Mouse (Mus musculus) heart, postnatal 10 days (tissue): ENCODE measurements around the gene Pcdh18. TPM values are rescaled to one million over a fixed set of nuclear protein-coding genes. Genes with fewer than 3 reads are reported as not detected.
A peak's percentile ranks its signal among the peaks of the same experiment; 100 is the strongest.

Source experiments
- DNase-seq, 2 experiments: peaks; one replicate each; pipeline ENCODE4 v3.0.0; 2021
- intact Hi-C: fragments of 180-260 bp; cut with DNase I; formaldehyde crosslinking; loops from one replicate; pipeline ENCODE4 v1.15.1; 2025
- total RNA-seq, 2 experiments: library from RNA; stranded (reverse); gene quantifications; 2 replicates each; pipeline ENCODE4 v1.2.3; 2021

Pcdh18 gene
- total RNA-seq = 10 to 100 TPM; 13.2 to 17.3 TPM

DNA sequence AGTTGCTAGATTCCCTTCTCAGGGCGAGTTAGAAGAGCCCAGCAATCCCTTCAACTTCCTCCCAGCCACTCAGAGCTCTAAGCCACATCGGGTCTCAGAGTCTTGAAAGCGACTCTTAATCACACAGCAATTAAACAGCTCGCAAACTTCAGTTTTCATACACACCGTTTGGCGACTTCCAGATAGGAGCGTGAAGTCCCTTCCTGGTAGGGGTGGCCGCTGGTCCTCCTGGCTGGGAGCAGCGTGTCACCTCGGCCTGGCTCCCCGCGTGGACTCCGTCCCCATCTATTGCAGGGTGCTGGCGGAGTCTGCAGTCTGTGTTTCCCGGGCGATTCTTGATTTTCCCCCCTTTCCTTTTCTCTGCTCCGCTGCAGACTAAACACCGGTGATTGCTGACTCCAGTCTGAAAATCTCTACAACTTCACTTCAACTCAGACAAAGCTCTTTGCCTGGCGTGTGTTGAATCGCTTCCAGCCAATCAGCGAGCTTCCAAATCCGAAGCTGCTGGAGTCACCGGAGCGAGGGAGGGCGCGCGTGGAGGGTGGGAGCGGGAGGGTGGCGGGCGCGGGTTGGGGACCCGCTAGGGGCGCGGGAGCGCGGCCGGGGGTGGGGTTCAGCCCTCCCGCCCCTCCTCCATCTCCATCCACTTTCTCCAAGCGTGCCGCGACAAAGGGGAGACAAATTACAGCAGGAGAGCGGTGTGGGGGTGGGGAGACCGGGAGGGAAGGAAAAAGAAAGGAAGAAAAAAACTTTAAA, at the start of gene Pcdh18:
Pcdh18 (minus strand) TSS at position 456 of the 756 bp plus-strand sequence.
- intact Hi-C loops = loop anchor here (2.0 to 10.0 kb wide), 6 partner anchors 110 to 492 kb away; no protein-coding TSS in a partner anchor
- DNase-seq = peak; percentile 89 to 90

DNA sequence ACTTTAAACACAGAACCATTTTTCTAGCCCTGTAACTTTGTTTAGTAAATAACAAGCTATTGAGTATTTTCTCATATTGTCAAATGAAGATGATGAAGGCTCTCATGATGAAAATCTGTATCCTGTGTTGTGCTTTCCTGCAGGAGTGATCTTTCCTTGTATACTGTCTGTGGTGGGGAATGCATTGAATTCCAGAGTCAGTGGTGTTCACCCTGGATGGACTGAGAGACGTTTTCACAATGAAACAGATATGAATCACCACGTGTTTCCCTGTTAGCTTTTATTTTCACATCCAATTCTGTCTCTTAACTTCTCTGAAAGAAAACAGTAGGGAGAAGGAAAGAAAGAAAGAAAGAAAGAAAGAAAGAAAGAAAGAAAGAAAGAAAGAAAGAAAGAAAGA, 49.7 kb upstream of the Pcdh18 start:
- intact Hi-C loops = no loop called here
- DNase-seq = no peak

DNA sequence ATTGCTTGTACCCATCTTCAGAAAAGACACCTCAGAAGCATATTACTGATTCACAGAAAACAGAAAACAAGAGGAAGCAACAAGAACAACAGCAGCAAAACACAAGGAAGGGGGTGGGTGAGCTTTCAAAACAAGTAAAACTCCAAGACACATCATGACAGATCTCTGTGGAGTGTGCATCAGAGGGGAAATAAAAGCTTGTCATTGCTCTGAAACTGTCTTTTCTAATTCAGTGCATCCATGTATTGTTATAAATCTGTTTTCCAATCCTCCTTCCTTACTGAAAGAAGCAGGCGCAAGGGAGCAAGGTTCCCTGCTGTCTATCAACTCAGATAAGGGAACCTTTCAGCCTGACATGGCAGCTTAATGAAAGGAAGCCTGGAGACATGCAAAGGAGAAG, 48.4 kb upstream of the Pcdh18 start:
- no peak for DNase-seq
- intact Hi-C loops = no loop called here

DNA sequence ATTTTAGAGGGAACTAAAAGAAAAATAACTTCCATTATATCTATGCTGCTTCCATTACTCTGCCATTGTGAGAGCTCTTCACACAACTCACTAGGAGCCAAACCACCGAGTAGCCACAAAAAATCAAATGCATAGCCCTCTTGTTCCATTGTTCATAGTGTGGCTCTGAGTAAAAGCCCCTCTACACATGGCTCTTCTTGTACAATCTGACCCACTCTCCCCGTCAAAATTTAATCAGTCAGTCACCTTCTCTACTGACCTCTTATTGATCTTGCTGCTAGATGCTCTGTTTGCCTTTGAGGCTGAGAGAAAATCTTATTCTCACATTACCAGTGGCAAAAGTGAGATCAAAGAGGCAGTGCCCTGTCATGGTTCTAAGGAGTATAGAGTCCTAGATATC, 31.2 kb upstream of the Pcdh18 start:
- no peak for DNase-seq
- intact Hi-C loops = no loop called here

DNA sequence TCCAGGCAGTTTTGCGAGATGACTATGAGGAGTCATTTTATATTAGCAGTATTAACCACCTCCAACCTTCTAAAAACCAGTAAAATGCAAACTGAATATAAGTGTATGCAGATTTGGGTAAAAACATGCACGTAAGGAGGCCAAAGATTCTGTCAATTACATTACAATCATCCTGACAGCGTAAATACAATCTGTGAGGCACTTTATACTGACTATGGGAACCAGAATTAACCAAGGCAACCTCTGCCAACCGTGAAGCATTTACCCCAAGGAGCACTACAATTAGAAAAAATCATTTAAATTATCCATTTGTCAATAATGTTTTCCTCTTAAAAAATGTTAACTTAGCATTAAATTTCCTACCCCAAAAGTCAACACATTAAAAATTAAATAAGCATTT, 30.6 kb upstream of the Pcdh18 start:
- intact Hi-C loops = no loop called here

DNA sequence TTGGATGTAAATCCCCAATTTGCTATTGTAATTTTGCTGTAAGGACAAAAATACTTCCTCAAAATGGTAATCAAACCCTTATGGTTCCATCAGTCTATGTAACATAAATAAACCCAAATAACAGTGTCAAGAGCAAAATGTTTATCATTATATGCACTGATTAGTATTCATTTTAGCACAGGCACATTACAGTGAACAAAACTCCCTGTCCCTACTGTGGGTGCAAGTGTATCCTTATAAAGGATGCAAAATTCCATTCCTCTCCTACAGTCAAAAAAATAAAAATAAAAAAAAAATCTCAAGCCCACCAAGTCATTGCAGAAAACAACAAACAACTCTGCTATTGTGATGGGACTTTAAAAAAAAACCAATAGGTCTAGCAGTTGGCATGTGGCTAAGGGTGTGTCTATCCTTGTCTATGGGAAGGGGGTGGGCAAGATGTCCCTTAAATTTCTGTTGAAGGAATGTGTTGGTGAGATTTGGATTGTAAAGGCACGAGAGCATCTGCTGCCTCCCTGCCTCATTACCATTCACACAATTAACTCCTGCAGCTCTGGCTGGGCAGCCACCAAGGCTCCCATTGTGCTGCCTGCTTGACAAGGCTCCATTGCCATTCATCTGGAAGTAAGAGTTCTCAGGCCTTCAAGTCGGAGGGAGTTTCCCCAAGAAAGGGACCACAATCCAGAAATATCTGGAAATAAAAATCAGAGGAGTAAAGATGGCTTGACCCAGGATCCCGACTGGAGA, 12.0 kb upstream of the Pcdh18 start:
- intact Hi-C loops = no loop called here
- DNase-seq = no peak

More for the DNA sequence above, 30.6 kb upstream of the Pcdh18 start:
- DNase-seq = no peak

DNA sequence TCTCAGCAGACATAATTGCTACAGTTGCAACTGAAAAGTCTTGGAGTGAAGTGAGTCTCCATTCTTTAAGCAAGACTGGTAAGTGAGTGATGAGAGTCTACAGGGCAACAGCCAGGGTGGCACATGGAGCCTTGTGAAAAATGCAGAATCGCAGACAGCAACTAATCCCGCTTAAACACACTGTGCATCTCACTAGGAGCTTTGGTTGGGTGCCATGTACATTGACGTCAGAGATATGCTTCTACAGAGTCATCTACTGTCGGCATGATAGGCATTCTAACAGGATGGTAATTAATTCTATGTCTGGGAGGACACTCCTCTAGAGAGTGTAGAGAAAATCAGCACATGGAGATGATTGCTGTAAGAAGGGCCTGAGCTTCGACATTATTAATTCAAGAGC, 5.6 kb upstream of the Pcdh18 start:
- intact Hi-C loops = no loop called here
- no peak for DNase-seq

DNA sequence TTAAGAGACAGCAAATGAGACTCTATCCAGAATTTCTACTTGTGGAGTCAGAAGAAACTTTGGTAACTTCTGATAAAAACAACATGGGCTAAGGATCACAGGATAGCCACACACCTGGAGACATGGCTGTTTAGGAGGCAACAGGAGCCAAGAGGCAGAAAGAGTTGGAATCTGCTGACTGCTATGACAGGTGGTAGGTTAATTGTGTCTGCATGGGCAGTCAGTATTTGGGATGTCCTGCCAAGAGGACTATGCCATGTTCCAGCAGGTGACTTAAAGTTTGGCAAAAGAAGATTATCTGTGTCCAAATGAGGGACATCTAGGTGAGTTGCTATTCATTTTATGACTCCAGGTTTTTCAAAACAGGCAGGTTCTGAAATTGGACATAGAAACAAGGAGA, 4.8 kb upstream of the Pcdh18 start:
- no peak for DNase-seq
- intact Hi-C loops = no loop called here

DNA sequence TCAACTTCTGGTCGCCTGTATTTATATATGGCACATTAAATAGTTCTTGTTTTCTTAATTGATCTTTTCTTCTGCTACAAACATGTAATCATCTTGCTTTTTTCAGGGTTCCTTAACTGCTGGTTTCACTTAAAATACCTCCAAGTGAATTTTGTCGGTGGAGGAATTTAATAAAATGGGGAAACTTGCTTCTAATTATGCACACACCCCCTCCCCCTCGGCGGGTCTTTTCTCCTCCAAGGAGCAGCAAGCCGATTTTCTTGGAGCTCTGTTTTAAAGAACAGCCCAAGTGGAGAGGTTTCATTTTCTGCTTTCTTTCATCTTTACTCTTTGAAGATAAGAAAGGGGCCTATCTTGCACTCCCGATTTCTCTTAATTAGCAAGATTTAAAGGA, 498 bp upstream of the Pcdh18 start:
- intact Hi-C loops = loop anchor here (2.0 to 10.0 kb wide), 6 partner anchors 110 to 493 kb away; no protein-coding TSS in a partner anchor

DNA sequence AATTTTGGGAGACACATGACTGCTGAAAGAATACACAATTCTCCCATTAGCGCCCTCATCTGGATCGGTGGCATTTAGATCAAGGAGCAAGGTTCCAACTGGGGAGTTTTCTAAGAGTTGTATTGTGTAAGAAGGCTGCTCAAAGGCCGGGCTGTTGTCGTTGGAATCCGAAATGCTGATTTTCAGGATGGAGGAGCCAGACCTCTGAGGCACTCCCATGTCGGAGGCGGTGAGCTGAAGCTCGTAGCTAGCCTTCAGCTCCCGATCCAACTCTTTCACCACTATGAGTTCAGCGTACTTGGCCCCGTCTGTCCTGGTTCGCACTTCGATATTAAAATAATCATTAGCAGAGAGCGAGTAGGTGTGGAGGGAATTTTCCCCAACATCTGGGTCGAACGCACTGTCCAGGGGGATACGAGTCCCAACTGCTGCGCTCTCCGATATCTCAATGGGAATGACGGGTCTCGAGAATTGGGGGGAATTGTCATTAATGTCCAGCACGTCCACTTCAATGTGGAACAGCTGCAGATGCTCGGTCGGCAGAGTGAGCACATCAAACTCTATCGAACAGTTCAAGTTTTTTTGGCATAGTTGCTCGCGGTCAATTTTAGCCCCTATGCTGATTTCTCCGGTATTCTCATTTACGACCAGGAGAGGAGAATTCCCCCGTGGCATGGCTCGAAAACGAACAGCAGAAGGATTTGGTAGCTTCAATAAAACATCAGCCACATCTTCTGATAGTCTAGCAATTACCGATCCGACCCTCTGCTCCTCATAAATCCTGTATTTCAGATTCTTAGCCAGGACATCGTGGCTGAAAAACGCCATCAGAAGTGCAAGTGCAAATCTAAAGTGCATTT, 909 bp downstream of the Pcdh18 start:
- peak; percentile 58 to 69 for DNase-seq
- intact Hi-C loops = loop anchor here (2.0 to 10.0 kb wide), 6 partner anchors 111 to 491 kb away; no protein-coding TSS in a partner anchor

More for the DNA sequence above, 498 bp upstream of the Pcdh18 start:
- peak in 1 of 2 experiments; percentile 38 for DNase-seq

DNA sequence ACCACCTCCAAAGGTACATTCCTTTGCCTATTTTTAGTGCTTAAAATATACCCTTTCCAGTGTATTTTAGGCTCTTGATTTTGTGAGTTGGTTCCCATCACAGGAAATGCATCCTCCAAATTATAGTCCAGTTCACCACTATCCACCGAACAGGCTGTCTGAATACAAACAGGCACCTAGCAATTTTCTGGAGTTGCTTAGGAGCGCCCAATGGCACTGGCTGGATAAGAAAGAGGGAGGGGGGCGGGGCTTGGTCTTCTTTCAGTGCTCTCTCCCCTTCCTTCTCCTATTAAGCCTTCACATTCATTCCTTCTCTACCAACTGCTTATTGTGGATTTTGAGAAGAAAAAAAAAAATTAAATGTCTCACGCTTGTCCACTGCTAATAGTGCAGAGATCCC, 4.4 kb downstream of the Pcdh18 start:
- DNase-seq = no peak
- intact Hi-C loops = loop anchor here (5.0 to 10.0 kb wide), 3 partner anchors 252 to 488 kb away; no protein-coding TSS in a partner anchor

DNA sequence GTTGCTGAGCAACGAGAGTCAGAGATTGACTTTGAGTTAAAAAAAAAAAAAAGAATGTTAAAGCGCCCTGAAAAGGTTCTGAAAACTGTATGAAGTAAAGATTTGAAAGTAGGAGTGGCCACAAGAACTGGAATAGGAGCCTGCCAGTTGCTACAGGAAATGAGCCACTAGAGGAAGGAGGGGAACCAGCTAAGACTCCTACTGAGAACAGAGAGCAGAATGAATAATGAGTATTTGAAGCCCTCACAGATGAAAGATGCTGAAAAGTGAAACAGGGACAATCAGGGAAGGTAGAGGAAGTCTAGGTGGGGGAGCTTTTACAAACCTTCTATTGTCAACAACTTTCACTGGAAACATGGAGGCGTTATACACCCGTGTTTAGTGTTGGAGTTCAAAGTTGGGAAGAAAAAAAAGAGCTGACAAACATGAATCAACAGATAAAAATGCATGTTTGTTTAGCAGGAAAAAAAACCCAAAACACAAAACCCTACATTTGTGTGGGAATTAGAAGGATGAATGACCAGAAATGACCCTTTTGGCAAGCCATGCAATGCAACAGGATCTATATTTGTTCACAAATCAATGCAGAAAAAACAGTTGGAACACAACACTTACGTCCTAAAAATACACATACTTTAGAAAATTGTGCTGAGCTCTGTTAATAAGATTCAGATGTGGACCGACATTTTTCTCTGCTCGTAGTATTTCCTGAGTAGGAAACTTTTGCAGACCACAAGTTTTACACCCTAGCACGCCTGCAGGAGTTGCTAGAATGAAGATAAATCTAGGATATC, 7.4 kb downstream of the Pcdh18 start:
- intact Hi-C loops = loop anchor here (5.0 to 10.0 kb wide), 3 partner anchors 255 to 485 kb away; no protein-coding TSS in a partner anchor
- no peak for DNase-seq

DNA sequence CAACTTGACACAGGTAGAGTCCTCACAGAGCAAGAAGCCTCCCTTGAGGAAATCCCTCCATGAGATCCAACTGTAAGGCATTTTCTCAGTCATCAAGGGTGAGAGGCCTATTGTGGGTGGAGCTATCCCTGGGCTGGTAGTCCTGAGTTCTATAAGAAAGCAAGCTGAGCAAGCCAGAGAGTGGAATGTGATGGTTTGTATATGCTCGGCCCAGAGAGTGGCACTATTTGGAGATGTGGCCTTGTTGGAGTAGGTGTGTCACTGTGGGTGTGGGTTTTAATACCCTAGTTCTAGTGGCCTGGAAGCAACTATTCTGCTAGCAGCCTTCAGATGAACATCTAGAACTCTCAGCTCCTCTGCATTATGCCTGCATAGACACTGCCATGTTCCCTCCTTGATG, 9.1 kb downstream of the Pcdh18 start:
- intact Hi-C loops = no loop called here

DNA sequence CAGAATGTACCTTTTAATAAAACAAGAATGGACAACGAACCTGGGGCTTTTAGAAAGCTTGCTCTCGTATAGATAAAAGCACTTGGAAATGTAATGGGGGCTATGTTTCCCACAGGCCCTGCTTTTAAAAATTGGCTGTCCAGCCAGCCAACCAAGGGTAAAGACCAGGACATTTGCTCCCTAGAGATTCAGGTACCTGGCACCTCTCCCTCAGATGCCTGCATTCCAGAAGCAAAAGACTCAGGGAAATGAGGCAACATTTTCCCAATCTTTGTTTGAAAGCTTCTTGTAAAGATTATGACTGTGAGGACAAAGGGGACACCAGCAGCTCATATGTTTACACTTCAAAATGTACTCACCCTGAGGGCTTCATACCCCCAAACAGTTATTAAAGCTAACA, 18.1 kb downstream of the Pcdh18 start:
- DNase-seq = no peak
- intact Hi-C loops = no loop called here

More for the DNA sequence above, 9.1 kb downstream of the Pcdh18 start:
- DNase-seq = no peak

DNA sequence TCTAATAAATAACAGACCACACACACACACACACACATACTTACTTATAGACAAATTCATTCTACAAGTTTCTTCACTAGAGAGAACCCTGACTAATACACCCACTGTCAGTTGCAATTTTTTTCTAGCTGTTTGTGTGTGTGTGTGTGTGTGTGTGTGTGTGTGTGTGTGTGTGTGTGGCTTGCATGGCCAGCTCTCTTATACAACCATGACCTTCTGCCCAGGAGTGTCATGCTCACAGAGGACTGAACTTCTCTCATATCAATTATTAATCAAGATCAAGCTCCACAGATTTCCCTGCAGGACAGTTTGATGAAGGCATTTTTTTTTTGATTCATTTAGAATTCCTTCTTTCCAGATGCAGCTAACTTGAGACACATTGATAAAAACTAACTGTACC, 18.6 kb downstream of the Pcdh18 start:
- intact Hi-C loops = no loop called here
- no peak for DNase-seq

DNA sequence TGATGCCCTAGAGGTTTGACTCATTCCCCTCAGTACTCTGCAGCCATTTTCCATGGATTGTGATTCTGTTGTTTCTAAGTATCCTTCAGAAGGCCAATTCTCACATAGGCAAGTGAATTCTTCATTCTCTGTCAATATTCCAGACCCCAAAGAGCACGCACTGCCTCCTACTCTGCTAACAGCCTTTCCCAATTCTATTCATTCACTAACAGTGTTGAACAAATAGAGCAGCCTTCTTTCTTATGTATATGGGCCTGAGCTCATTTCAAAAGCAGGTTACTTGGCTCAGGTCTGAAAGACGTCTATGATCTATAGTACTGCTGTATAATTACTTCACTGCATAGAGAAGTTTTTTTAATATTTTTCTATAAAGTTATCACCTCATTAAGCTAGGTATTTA, 50.6 kb downstream of the Pcdh18 start:
- intact Hi-C loops = no loop called here

DNA sequence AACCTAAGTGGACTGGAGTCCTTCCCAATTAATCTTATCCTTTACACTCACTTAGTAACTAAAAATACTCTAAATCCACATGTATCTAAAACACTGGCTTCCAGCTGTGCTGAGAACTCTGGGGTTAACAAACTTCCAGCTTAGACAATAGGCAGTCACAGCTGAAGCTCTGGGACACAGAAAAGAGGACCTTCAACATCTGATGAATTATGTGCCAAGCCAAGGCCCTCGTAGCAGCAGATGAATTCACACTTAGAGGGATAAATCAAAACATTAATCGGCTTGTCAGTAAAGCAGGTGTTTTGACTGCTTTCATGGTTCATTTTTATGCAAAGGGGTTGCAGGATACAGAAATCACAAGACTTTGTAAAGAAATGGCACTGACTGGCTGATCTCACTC, 57.2 kb downstream of the Pcdh18 start:
- intact Hi-C loops = no loop called here
- DNase-seq = no peak

More for the DNA sequence above, 50.6 kb downstream of the Pcdh18 start:
- no peak for DNase-seq
